Mouse (Mus musculus) liver, postnatal 0 days (tissue): Measurements from ENCODE around the gene Atp2a1.

ENCODE experiments used
- CTCF ChIP-seq: sonication (generic); IDR thresholded peaks from 2 replicates; pipeline ENCODE4 v1.5.1; 2016; ENCODE audit warnings: antibody characterized with exemption, low read depth
- EP300 ChIP-seq: IDR thresholded peaks from 2 replicates; pipeline ENCODE4 v1.6.1; 2016; ENCODE audit warnings: antibody characterized with exemption, low read depth, mild to moderate bottlenecking

DNA sequence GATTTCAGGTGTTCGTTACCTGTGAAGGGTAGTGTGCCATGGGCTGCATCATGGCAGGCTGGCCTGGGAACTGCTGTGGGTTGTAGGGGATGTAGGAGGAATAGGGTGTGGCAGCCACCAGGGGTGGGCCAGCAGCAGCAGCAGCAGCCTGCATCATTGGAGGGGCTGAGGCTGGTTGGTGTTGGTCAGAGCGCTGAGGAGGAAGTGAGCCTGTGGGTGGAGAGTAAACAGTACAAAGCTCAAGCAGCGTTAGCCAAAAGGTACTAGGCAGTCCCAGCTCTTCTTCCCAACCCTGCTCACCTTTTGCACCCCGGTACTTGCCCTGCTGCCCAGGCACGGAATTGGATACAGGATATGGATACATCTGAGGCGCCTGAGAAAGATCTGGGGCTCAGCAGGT lies 31.2 kb upstream of the Atp2a1 start:
- TF ChIP-seq CTCF (no peak), EP300 (no peak)
